Mouse (Mus musculus) midbrain, embryonic 13.5 days (tissue): Measurements from ENCODE around the gene Mmp19. TPM values are rescaled to one million over a fixed set of nuclear protein-coding genes. Genes with fewer than 3 reads are reported as not detected.

Experiments
- ATAC-seq: fragments of 200-750 bp; cut with Nextera tagmentation; 2 replicates; pipeline ENCODE4 v1.8.0; 2017; ENCODE audit warnings: mild to moderate bottlenecking, moderate TSS enrichment, moderate library complexity
- H3K27ac ChIP-seq: fragments of 300-500 bp; sonication (generic); 2 replicates; pipeline ENCODE4 v1.5.1; 2015; ENCODE audit warnings: inconsistent platforms, mild to moderate bottlenecking, moderate library complexity
- H3K27me3 ChIP-seq: fragments of 300-500 bp; sonication (generic); 2 replicates; pipeline ENCODE4 v1.6.1; 2015; ENCODE audit warnings: mild to moderate bottlenecking, inconsistent platforms
- H3K36me3 ChIP-seq: fragments of 300-500 bp; sonication (generic); 2 replicates; pipeline ENCODE4 v1.6.1; 2015; ENCODE audit warnings: mild to moderate bottlenecking, inconsistent platforms
- H3K4me1 ChIP-seq: fragments of 300-500 bp; sonication (generic); replicated peaks from 2 replicates; pipeline ENCODE4 v1.6.1; 2015; ENCODE audit warnings: inconsistent platforms
- H3K4me2 ChIP-seq: fragments of 300-500 bp; sonication (generic); replicated peaks from 2 replicates; pipeline ENCODE4 v1.6.1; 2015; ENCODE audit warnings: moderate library complexity, mild to moderate bottlenecking, inconsistent platforms
- H3K4me3 ChIP-seq: fragments of 300-500 bp; sonication (generic); replicated peaks from 2 replicates; pipeline ENCODE4 v1.5.1; 2015; ENCODE audit warnings: mild to moderate bottlenecking, inconsistent platforms
- H3K9ac ChIP-seq: fragments of 300-500 bp; sonication (generic); replicated peaks from 2 replicates; pipeline ENCODE4 v1.6.1; 2015; ENCODE audit warnings: mild to moderate bottlenecking, inconsistent platforms
- H3K9me3 ChIP-seq: fragments of 300-500 bp; sonication (generic); 2 replicates; pipeline ENCODE4 v1.6.1; 2016; ENCODE audit warnings: mild to moderate bottlenecking, inconsistent platforms
- WGBS: fragments of 180-500 bp; shearing (Covaris S2); methylation state at CpG from one replicate; pipeline ENCODE4 v1.1.7; 2015; 5-methylcytosine and 5-hydroxymethylcytosine counted together
- polyA plus RNA-seq: library from polyadenylated mRNA; unstranded; fragments of >200 nt; fragmentation: Nextera tagmentation; extraction: Ambion mirVana; gene quantifications from 2 replicates; pipeline ENCODE4 v1.2.1, GENCODE M21; 2015

Gene Mmp19
- polyA plus RNA-seq, 1 experiment from 2014 or later, result 0.48 TPM

GRCm38 (mm10) chr10:128772895-128773294, 17.8 kb upstream of the Mmp19 start:
- peaks cover under 1% of the 10 kb centered on the region; the same call in 1 of the 2 replicates for H3K36me3 ChIP-seq
- H3K4me3 ChIP-seq, result no peak overlapping the region
- H3K9ac ChIP-seq, result no peak overlapping the region
- H3K27me3 ChIP-seq, result no peaks in the 10 kb centered on the region
- no peak overlapping the region for H3K27ac ChIP-seq
- no peaks in the 10 kb centered on the region for H3K9me3 ChIP-seq
- H3K4me1 ChIP-seq, result no peaks in the 10 kb centered on the region
- 82% methylated on average over 2 of the region's 2 CpGs for WGBS
- no peak overlapping the region for H3K4me2 ChIP-seq
- no peak for ATAC-seq

GRCm38 (mm10) chr10:128773685-128774084, 17.0 kb upstream of the Mmp19 start:
- Histone ChIP-seq H3K4me3 (no peak overlapping the region), H3K4me2 (no peak overlapping the region), H3K27me3 (no peaks in the 10 kb centered on the region), H3K27ac (no peak overlapping the region), H3K9ac (no peak overlapping the region), H3K9me3 (no peaks in the 10 kb centered on the region), H3K4me1 (no peaks in the 10 kb centered on the region), H3K36me3 (no peaks in the 10 kb centered on the region)
- WGBS, result 38% methylated on average over 5 of the region's 5 CpGs
- no peak for ATAC-seq

GRCm38 (mm10) chr10:128778441-128778840, 12.3 kb upstream of the Mmp19 start:
- no peak for ATAC-seq
- no peak overlapping the region for H3K9ac ChIP-seq
- WGBS, result 90% methylated on average over 2 of the region's 2 CpGs
- H3K36me3 ChIP-seq, result no peaks in the 10 kb centered on the region
- H3K27ac ChIP-seq, result no peak overlapping the region
- H3K4me3 ChIP-seq, result no peak overlapping the region
- H3K4me2 ChIP-seq, result no peak overlapping the region
- no peaks in the 10 kb centered on the region; the same call in 1 of the 2 replicates for H3K4me1 ChIP-seq
- no peaks in the 10 kb centered on the region for H3K9me3 ChIP-seq
- H3K27me3 ChIP-seq, result no peaks in the 10 kb centered on the region

GRCm38 (mm10) chr10:128779011-128779795, 11.5 kb upstream of the Mmp19 start:
- Histone ChIP-seq H3K36me3 (no peaks in the 10 kb centered on the region), H3K4me3 (no peak overlapping the region), H3K4me2 (no peak overlapping the region), H3K27me3 (no peaks in the 10 kb centered on the region), H3K9ac (no peak overlapping the region), H3K27ac (no peak overlapping the region), H3K4me1 (no peaks in the 10 kb centered on the region; the same call in 1 of the 2 replicates), H3K9me3 (peaks cover 7% of the 10 kb centered on the region; the same call in 1 of the 2 replicates)
- ATAC-seq, result no peak
- 41% methylated on average over 8 of the region's 8 CpGs for WGBS

- Histone ChIP-seq H3K27ac (no peak overlapping the region), H3K9me3 (peaks cover 8% of the 10 kb centered on the region; the same call in 1 of the 2 replicates), H3K27me3 (no peaks in the 10 kb centered on the region), H3K4me2 (no peak overlapping the region), H3K9ac (no peak overlapping the region), H3K4me3 (no peak overlapping the region), H3K4me1 (no peaks in the 10 kb centered on the region; the same call in 1 of the 2 replicates), H3K36me3 (no peaks in the 10 kb centered on the region)
- WGBS, result 96% methylated on average over 1 of the region's 1 CpGs
- ATAC-seq, result no peak
Observed at GRCm38 (mm10) chr10:128780200-128780599, 10.5 kb upstream of the Mmp19 start.

GRCm38 (mm10) chr10:128792041-128792440, 1.3 kb downstream of the Mmp19 start:
- Histone ChIP-seq H3K4me1 (no peaks in the 10 kb centered on the region), H3K9me3 (no peaks in the 10 kb centered on the region), H3K27ac (no peak overlapping the region), H3K4me2 (no peak overlapping the region), H3K9ac (no peak overlapping the region), H3K4me3 (no peak overlapping the region), H3K27me3 (no peaks in the 10 kb centered on the region), H3K36me3 (no peaks in the 10 kb centered on the region; the same call in 1 of the 2 replicates)
- ATAC-seq, result no peak

GRCm38 (mm10) chr10:128793258-128793657, 2.5 kb downstream of the Mmp19 start:
- 95% methylated on average over 1 of the region's 1 CpGs for WGBS
- no peak overlapping the region for H3K4me2 ChIP-seq
- no peaks in the 10 kb centered on the region for H3K4me1 ChIP-seq
- H3K36me3 ChIP-seq, result peaks cover 3% of the 10 kb centered on the region
- H3K9me3 ChIP-seq, result no peaks in the 10 kb centered on the region
- ATAC-seq, result no peak
- H3K27ac ChIP-seq, result no peak overlapping the region
- H3K27me3 ChIP-seq, result no peaks in the 10 kb centered on the region
- no peak overlapping the region for H3K9ac ChIP-seq
- no peak overlapping the region for H3K4me3 ChIP-seq

- no peak overlapping the region for H3K9ac ChIP-seq
- H3K27me3 ChIP-seq, result no peaks in the 10 kb centered on the region
- H3K36me3 ChIP-seq, result peaks cover 11% of the 10 kb centered on the region
- ATAC-seq, result no peak
- WGBS, result 89% methylated on average over 5 of the region's 5 CpGs
- H3K4me2 ChIP-seq, result no peak overlapping the region
- H3K27ac ChIP-seq, result no peak overlapping the region
- no peaks in the 10 kb centered on the region for H3K4me1 ChIP-seq
- H3K9me3 ChIP-seq, result no peaks in the 10 kb centered on the region
- no peak overlapping the region for H3K4me3 ChIP-seq
Observed at GRCm38 (mm10) chr10:128794391-128794790, 3.7 kb downstream of the Mmp19 start.

- H3K27me3 ChIP-seq, result no peaks in the 10 kb centered on the region
- peaks cover 18% of the 10 kb centered on the region for H3K36me3 ChIP-seq
- H3K4me1 ChIP-seq, result no peaks in the 10 kb centered on the region
- WGBS, result 97% methylated on average over 3 of the region's 3 CpGs
- no peak overlapping the region for H3K27ac ChIP-seq
- no peak overlapping the region for H3K4me3 ChIP-seq
- no peak overlapping the region for H3K9ac ChIP-seq
- H3K9me3 ChIP-seq, result no peaks in the 10 kb centered on the region
- no peak for ATAC-seq
- H3K4me2 ChIP-seq, result no peak overlapping the region
Observed at GRCm38 (mm10) chr10:128795581-128795980, 4.9 kb downstream of the Mmp19 start.

- H3K36me3 ChIP-seq, result peaks cover 26% of the 10 kb centered on the region
- 93% methylated on average over 8 of the region's 8 CpGs for WGBS
- H3K4me3 ChIP-seq, result no peak overlapping the region
- no peaks in the 10 kb centered on the region for H3K9me3 ChIP-seq
- no peak overlapping the region for H3K9ac ChIP-seq
- H3K27ac ChIP-seq, result no peak overlapping the region
- no peaks in the 10 kb centered on the region for H3K27me3 ChIP-seq
- no peak overlapping the region for H3K4me2 ChIP-seq
- H3K4me1 ChIP-seq, result peaks cover 15% of the 10 kb centered on the region
- no peak for ATAC-seq
Observed at GRCm38 (mm10) chr10:128798676-128799075, 8.0 kb downstream of the Mmp19 start.

- peak overlapping the region; percentile 89 for H3K9ac ChIP-seq
- H3K27me3 ChIP-seq, result no peaks in the 10 kb centered on the region
Observed at GRCm38 (mm10) chr10:128801981-128802495, 11.3 kb downstream of the Mmp19 start.

GRCm38 (mm10) chr10:128802956-128803355, 12.2 kb downstream of the Mmp19 start:
- H3K27ac ChIP-seq, result no peak overlapping the region

More at GRCm38 (mm10) chr10:128801981-128802495, 11.3 kb downstream of the Mmp19 start:
- Histone ChIP-seq H3K36me3 (peaks cover 31% of the 10 kb centered on the region), H3K4me1 (peaks cover 30% of the 10 kb centered on the region), H3K4me3 (no peak overlapping the region), H3K4me2 (no peak overlapping the region), H3K27ac (no peak overlapping the region), H3K9me3 (no peaks in the 10 kb centered on the region)
- 90% methylated on average over 16 of the region's 16 CpGs for WGBS
- no peak for ATAC-seq

More at GRCm38 (mm10) chr10:128802956-128803355, 12.2 kb downstream of the Mmp19 start:
- H3K36me3 ChIP-seq, result peaks cover 40% of the 10 kb centered on the region
- ATAC-seq, result no peak
- peaks cover 39% of the 10 kb centered on the region for H3K4me1 ChIP-seq
- H3K4me2 ChIP-seq, result peak overlapping the region; percentile 79
- H3K4me3 ChIP-seq, result peak overlapping the region; percentile 89
- 69% methylated on average over 4 of the region's 4 CpGs for WGBS
- H3K27me3 ChIP-seq, result no peaks in the 10 kb centered on the region
- H3K9me3 ChIP-seq, result no peaks in the 10 kb centered on the region
- peak overlapping the region; percentile 89 for H3K9ac ChIP-seq
